Mouse (Mus musculus) pancreas, adult 10 weeks (tissue): ENCODE results near the gene Rtn4rl1. TPM values are rescaled to one million over a fixed set of nuclear protein-coding genes. Genes with fewer than 3 reads are reported as not detected.

Experiments used
- polyA plus RNA-seq: library from polyadenylated mRNA; stranded (reverse); fragments of 350-450 nt; fragmentation: Illumina TruSeq; extraction: RNeasy Lipid Tissue Mini Kit (QIAGEN cat#74804); gene quantifications from one replicate; pipeline ENCODE4 v1.2.3, GENCODE M21; 2015; ENCODE audit warnings: low read depth, low replicate concordance; ENCODE audit not compliant: insufficient read depth

Rtn4rl1 gene
- 1.3 TPM for polyA plus RNA-seq

DNA sequence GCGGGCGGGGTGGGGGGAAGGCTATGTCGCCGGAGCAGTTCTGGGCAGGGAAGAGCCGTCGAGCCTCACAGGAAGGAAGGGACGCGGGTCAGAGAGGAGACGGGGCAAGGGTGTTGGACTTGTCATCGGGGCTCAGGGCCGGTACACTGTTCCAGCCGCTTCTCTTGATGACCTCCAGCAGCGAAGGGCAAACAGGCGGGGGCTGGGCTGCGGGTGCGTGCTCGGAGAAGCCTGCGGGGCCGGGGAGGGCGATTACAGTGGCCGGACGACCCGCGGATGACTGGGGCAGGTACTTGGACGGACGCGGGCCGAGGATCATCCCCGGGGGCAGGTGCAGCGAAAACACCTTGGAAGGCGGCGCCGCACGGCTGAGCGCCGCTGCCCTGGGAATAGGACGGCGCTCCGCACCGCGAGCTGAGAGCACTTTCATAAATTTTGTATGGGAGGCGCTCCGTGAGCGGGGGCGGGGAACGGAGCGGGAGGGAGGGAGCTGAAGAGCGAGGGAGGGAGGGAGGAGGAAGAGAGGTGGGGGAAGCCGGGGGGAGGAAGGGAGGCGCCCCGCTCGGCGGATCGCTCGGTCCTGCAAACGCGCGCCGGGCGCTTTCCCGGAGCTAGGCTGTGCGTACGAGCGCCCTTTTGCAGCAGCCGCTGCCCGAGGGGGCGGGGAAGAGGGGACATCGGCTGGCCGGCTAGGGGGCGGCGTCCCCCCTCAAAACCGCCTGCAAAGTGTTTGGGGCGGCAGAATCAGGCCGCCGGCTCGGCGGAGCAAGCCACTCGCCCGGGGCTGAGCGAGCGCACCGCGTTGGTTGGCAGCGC is at the start of gene Rtn4rl1:
Gene Rtn4rl1, plus strand, starts transcription at position 528 of the 816 bp plus-strand sequence.

DNA sequence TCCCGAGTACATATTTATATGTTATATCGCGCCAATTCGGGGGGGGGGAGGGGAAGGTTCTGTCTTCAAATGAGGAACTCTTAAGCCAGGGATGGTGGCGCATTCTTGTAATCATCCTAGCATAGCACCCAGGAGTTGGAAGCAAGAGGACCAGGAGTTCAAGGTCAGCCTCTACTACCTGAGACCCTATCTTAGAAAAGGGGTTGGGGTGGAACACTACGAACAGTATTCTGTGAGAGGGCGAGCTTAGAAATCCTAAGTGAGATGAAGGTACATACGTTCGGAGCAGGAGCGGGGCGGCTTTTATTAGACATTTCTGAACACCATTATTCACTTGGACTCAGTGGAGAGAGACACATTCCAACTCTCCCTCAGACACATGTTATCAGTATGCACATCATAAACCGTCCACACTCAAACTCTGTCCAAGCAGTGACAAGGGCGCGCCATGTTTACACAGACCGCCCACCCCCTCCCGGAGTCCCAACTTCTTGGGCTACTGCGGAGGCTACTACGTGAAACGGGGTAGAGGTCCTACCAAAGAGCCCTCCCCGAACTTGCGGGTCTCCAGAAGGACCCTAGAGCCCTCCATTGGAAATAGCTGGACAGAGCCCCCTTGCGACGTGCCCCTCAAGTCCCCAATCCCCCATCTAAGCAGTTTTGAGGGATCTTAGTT is 24.0 kb upstream of the Rtn4rl1 start, which contains the start of gene Hic1:
Gene Hic1, minus strand, starts transcription at position 115 of the 676 bp plus-strand sequence.

DNA sequence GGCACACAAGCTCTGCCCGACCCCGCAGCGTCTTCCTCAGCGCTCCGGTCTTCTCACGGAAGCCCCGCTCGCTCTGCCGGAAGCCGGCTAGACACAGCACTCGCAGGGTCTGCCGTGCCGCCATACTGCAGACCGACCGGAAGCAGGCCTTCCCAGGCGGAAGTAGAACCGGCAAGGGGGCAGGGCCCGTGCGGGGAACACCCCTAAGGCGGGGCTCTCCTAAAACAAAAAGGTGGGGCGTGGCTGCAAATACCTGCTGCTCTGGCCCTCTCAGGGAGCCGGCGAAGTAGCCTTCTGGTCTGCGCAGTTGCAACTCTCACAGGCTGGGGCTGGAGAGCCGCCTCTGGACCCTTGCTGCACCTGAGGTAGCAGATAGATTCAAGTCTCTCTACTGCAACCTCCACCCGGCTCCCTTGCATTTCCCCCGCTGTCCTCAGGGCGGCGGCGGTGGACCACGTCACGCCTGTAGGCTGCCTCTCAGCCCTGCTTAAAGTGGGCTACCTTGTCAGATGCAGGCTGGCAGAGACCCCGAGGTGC is 14.8 kb upstream of the Rtn4rl1 start, which contains the start of gene Ovca2:
Gene Ovca2, minus strand, starts transcription at position 164 of the 537 bp plus-strand sequence.

GRCm38 (mm10) chr11:75190905-75191441 is 2.6 kb upstream of the Rtn4rl1 start, which contains the start of gene Dph1:
Gene Dph1, minus strand, starts transcription at chr11:75191241.

Other genes starting within 250 kb of the Rtn4rl1 start
- gene Hic1, start 24.3 kb upstream of the Rtn4rl1 start, polyA plus RNA-seq, result 3.8 TPM
- 6.6 TPM for gene Ovca2, start 14.9 kb upstream of the Rtn4rl1 start, polyA plus RNA-seq
- gene Dph1, start 2.5 kb upstream of the Rtn4rl1 start, polyA plus RNA-seq, result 2.3 TPM
- 5.0 TPM for gene Rpa1, start 154.5 kb downstream of the Rtn4rl1 start, polyA plus RNA-seq
- gene Smyd4, start 154.7 kb downstream of the Rtn4rl1 start, polyA plus RNA-seq, result 1.5 TPM
- gene Serpinf1, start 228.9 kb downstream of the Rtn4rl1 start, polyA plus RNA-seq, result 27.5 TPM
- 0.37 TPM for gene Serpinf2, start 245.8 kb downstream of the Rtn4rl1 start, polyA plus RNA-seq